Mouse (Mus musculus) left cerebral cortex, postnatal 25 days (tissue): ENCODE data around the gene Dgkq. TPM values are rescaled to one million over a fixed set of nuclear protein-coding genes. Genes with fewer than 3 reads are reported as not detected.

Experiments
- DNase-seq, 2 experiments: peaks; one replicate each; pipeline ENCODE4 v3.0.0; 2022; ENCODE audit warnings: low spot score in 2 of 2, mixed read lengths in 1 of 2
- intact Hi-C: fragments of 180-260 bp; cut with DNase I; formaldehyde crosslinking; loops from one replicate; pipeline ENCODE4 v1.15.1; 2025
- total RNA-seq, 2 experiments: library from RNA; stranded (reverse); gene quantifications; 2 replicates each; pipeline ENCODE4 v1.2.3; 2021

The Dgkq gene
- total RNA-seq, 2 experiments from 2014 or later: 46.9 to 57.7 TPM

DNA sequence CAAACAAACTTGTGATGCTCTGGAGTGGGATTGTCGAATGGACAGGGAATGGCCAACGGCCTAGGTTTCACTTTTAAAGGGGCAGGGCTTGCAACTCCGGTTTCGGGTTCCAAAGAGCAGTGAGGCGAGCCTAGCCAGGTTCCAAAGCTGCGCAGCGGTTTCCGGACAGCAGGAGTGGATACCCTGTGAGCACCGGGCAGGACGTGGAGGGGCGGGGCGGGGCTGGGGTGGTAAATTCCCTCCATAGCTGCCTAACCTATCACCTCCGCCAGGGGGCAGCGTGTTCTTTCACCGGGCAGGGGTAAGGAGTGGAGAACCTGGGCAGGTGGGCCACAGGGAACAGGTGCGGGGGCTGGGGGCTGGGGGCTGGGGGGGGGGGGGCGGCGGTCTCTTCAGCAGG, 22.8 kb upstream of the Dgkq start, which contains the start of gene Fgfrl1:
Fgfrl1 (plus strand) TSS at position 112 of the 400 bp plus-strand sequence.
- no peak for DNase-seq

DNA sequence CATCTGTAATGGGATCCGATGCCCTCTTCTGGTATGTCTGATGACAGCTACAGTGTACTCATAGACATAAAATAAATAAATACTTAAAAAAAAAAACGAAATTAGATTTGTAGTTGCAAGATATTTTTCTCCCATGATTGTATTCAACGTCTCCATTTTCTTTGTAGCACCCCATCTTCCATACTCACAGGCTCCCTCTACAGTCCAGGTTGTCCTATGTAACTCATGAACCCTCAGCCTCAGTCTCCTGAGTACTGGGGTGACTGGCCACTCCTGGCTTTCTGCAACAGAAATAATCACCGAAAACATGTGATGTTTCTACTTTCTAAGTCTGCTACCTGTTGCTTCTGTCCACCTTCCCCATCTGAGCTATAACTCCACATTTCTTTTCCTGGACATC, 21.7 kb upstream of the Dgkq start:
- intact Hi-C loops: loop anchor here (10.0 kb wide), 1 partner anchor 1404 kb away; the partner anchor contains the start of genes Gm35315 and Plcxd1
- DNase-seq: no peak

More for the DNA sequence above, 22.8 kb upstream of the Dgkq start, which contains the start of gene Fgfrl1:
- intact Hi-C loops: loop anchor here (10.0 kb wide), 1 partner anchor 1403 kb away; the partner anchor contains the start of genes Gm35315 and Plcxd1

DNA sequence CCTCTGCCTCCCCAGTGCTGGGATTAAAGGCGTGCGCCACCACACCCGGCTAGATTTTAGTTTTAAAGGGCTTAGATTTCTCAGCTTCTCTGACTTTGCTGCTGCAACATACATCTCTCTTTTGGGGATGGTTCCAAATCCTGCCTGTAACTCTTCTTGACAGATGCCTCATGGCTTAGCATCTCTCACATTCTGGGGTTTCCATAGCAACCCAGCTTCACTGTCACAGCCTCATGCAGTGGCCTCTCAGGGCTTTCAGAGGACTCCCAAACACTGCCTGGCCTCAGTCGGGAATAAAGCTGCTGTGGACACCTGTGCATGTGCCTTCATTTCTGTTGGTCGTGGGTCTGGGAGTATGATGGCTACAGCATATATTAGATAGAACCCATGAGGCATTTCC, 19.6 kb upstream of the Dgkq start:
- intact Hi-C loops: no loop called here
- peak in 1 of 2 experiments; percentile 34 for DNase-seq

DNA sequence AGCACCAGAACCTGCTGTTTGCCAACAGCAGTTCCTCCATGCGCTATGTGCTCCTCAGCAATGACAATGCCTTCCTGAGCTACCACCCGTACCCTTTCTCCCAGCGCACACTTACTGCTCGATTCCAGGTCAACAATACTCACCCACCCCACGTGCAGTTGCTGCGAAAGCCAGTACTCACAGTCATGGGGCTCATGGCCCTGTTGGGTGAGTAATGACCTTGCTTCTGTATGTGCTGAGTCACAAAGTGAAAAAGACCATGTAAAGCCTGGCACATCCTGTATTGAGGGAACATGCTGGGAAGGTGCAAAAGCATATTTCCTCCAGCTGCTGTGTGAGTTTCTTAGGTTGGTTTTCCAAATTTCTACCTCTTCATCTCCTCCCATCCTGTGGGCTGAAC, 11.4 kb upstream of the Dgkq start:
- DNase-seq: no peak
- intact Hi-C loops: no loop called here

DNA sequence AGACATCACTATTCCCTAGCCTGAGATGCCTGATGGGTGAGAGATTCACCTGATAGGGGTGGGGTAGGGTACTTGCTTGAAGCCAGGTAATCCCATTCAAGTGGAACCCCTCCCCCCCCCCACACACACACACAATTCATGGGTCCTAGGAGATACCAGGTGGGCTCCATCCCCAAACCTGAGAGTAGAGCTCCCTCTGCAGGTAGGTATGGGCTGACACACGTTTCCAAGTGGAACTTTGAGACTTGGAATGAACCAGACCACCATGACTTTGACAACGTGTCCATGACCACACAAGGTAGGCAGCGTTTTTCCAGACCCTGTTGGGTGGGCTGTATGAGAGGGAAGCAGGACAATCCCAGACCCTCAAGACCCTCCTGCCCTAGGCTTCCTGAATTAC, 10.4 kb upstream of the Dgkq start:
- DNase-seq: no peak
- intact Hi-C loops: loop anchor here (10.0 kb wide), 1 partner anchor 875 kb away; the partner anchor contains the start of gene Crlf2

DNA sequence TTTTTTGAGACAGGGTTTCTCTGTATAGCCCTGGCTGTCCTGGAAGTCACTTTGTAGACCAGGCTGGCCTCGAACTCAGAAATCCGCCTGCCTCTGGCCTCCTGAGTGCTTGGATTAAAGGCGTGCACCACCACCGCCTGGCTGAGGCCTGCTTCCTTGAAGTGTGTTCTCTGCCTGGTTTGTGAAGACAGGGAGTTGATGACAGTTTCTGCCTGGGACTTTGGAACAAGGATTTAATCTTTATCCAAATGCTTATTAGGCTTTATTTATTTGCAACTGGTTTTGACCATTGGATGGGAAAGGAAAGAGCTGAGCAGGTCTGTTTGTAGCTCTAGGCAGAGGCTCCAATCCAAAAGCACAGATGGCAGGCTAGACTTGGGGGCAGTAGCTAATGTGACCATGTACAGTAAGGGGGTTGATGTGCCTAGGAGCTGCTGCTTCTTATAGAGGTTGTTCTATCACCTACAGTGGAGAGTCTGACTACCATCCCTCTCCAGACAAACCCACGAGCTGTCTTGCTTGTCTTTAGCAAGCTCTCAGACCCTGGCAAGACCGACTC, 8.9 kb upstream of the Dgkq start:
- intact Hi-C loops: loop anchor here (10.0 kb wide), 1 partner anchor 876 kb away; the partner anchor contains the start of gene Crlf2
- DNase-seq: no peak

DNA sequence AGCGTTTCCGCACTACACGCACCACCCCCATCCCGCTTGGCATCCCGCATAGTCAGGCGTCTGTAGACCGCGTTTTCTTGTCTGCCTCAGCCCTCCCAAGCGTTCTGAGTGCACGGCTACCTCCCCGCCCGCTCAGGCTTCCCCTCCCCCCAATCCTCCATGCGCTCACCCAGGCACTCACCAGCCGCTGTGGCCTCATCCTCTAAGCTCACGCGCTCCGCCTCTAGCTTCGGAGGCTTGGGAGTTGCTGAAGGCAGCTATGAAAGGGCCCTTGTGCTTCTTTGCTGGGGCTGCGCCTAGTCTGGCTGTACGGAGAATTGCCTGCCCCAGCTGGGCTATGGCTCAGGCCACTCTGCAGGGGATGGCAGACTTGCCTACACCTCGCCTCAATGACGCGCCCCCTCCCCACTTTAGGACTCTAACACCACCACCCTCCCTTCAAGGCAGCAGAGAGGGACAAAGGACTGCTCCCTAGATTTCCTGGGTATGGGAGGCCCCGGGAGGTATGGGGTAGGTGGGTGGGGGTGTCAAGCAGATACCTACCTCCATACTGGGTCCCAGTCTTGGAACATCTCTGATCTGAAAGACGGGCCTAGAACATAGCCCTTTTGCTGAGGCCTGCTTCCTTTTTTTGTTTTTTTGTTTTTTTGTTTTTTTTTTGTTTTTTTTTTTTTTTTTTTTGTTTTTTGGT, 8.3 kb upstream of the Dgkq start:
- intact Hi-C loops: loop anchor here (10.0 kb wide), 1 partner anchor 877 kb away; the partner anchor contains the start of gene Crlf2
- DNase-seq: peak; percentile 82 to 92

DNA sequence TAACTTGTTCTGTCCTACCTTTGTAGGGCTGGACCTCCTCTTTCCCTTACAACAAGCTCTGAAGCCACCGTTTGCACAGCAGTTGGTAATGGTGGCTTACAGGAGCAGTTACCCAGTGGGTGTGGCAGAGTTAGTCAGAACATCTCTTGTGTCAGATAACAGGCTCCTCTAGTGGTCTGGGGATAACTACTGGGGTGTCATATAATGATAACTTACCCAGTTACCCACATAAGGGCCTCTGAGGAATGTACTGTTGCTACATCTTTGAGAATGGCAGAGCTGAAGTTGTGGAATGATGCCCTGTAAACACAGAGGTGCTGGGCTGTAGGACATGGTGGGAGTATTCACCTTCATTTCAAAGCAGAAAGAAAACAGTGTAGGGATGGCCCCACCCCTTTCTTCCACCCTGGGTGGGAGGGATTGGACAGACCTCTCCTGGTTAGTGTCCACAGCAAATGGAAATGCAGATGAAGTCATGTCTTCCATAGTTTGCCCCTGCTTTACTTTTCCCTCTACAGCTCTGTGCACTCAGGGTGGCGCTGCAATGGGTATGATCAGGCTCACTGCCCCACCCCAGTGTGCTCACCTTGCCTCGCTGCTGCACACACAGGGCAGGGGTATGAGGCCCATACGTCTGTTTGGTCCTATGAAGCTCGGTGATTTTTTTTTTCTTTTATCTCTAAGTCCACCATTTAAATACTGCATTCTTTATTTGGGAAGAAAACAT, 7.5 kb upstream of the Dgkq start:
- intact Hi-C loops: loop anchor here (10.0 kb wide), 1 partner anchor 878 kb away; the partner anchor contains the start of gene Crlf2
- DNase-seq: no peak

DNA sequence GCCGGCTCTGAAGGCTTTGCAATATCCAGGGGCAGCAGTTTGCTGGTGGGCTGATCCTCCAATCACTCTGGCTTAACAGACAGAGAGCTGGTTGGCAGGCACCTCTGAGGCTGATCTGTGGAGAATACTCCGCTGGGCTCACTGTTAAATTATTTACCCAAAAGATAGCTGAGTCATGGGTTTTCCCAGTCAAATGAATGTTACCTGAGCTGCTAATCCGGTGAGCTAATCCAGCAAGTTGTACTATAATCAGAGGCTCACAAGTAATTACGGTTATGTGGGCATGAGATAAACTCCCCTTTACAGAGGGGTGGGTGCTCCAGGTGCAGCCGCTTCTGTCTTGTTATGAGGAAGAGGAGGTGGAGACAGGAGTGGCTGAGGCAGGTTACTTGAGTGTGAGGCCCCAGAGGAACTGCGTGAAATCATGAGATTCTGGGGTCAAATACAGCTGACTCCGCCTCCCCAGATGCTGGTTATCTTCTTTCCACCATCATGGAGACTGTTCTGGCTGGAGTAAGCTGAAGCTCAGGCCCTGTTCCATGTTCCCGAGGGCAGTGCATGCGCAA, 5.9 kb upstream of the Dgkq start, which contains the start of gene Slc26a1:
Slc26a1 (minus strand) TSS at position 319 of the 566 bp plus-strand sequence.
- no peak for DNase-seq
- intact Hi-C loops: loop anchor here (10.0 kb wide), 1 partner anchor 879 kb away; the partner anchor contains the start of gene Crlf2

DNA sequence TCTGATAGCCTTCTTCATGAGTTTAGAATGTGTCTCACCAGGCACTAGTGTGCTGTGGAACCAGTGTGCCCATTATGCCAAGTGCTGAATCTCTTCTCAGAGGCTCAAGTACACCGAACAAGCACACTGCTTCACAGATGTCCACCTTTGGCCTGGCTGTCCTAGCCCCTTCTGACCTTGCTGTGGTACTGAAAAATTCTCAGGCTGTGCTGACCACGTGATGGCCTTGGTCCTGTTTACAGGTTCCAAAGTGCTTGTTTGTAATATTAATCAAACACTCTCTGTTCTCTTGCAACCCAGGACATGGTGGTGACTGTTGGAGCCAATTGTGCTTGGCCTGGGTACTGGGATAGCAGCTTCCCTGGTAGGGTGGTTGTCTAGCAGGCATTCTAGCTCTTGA, 5.2 kb upstream of the Dgkq start:
- DNase-seq: no peak
- intact Hi-C loops: loop anchor here (10.0 kb wide), 1 partner anchor 880 kb away; the partner anchor contains the start of gene Crlf2

DNA sequence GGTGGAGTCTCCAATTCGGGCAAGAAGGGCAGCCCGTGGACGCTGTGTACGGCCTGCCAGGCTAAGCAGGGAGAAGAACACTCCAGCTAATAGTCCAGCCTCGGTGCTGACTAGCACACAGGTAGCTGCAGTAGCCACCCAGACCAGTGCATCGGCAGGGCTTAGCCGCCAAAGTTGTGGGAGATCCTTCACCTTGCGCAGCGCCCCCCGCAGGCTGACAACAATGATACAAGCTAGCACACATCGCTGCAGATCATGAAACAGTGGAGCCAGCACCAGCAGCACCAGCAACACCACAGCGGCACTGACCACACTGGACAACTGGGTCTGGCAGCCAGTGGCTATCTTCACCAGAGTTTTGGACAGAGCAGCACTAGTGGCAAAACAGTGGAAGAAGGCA, 2.3 kb upstream of the Dgkq start:
- intact Hi-C loops: loop anchor here (2.0 to 10.0 kb wide), 2 partner anchors 55 to 883 kb away; partner anchors contain the start of gene Crlf2

DNA sequence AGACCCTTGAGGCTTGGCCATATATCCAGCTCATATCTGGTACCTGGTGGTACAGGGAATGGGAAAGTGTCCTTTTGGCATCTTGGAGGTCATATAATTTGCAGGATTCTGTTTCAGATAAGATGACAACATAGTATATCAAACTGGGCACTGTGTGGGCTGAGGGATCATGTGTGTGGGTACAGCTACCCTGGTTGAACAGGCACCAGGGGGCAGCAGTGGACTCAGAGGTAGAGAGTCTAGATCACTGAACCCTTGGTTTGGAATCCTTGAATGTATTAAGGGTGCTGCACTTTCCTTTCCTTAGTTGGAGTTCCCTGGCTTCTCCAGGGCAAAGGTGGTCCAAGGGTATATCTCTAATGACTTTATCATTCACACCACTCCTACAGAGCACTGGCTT, 1.3 kb upstream of the Dgkq start:
- intact Hi-C loops: loop anchor here (2.0 to 10.0 kb wide), 2 partner anchors 56 to 884 kb away; partner anchors contain the start of gene Crlf2
- DNase-seq: no peak

More for the DNA sequence above, 2.3 kb upstream of the Dgkq start:
- DNase-seq: no peak

DNA sequence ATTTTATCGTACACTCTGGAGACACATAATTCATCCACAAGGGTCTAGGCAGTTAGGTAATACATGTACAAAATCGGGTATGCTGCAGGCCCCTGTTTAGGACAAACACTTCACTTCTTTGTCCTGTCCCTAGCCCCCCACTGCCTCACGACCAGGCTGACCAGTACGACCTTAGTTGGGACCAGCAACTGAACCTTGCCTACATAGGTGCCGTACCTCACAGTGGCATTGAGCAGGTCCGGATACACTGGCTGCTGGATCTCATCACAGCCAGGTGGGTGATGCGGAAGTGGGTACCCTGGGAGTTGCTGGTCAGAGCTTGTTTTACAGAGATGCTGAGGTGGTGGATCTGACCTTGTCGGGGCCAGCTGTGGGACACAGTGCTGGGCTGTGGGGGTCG, 514 bp upstream of the Dgkq start:
- no peak for DNase-seq
- intact Hi-C loops: loop anchor here (2.0 to 10.0 kb wide), 2 partner anchors 57 to 885 kb away; partner anchors contain the start of gene Crlf2

DNA sequence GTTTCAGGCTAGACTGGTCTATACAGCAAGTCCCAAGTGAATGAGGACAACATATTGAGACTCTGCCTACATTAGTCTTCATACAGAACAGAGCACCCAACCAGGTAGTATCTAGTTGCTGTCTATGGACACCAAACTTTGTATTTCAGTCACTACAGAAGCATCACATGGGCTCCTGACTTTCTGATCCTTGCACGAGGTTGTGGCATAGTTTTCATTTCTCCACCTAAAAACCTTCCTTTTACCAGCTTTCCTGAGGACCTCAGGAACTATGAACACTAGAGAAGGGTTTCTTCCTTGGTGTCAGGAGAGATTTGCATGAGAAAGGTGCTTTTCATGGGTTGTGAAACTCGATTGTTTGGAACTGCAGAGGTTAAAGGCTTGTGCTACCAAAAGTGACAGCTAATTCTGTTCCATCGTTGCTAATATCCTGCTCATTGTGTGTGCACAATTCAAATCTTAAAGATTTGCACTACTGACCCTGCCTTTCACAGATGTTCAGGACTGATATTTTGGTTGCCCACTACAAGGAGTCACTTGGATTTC, 1.0 kb downstream of the Dgkq start:
- intact Hi-C loops: no loop called here
- no peak for DNase-seq

DNA sequence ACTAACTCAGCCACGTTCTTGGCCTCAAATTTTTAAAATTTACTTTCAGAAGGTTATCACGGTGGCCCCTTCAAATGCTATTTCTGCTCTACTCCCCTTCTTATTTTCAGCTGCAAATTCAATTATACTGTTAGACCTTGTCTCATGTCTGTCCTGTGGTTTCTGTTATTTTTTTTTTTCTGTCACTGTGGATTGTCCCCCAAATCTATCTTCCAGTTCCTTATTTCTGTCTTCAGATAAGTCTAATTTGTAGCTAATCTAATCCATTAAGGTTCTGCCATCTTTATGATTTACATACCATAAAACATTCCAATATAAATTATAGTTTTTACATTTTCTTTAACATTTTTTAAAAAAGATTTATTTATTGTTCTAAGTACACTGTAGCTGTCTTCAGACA, 2.1 kb downstream of the Dgkq start:
- intact Hi-C loops: no loop called here
- no peak for DNase-seq

DNA sequence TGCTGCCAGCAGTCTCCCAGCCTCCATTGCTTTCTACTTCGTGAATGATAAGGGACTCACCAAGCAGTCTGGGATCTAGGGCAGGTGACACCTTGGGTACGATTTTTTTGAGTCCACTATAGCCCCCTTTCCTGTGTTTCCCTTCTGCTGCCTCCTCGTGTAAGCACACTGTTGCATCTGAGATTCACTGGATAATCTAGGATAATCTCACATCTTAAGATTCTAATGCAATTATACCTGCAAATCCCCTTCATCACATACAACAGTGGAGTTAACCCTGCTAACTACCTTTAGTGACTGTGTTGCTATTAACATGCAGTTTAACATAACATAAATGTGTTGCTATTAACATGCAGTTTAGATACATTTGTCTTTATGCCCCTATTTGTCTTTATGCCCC, 4.4 kb downstream of the Dgkq start:
- intact Hi-C loops: no loop called here
- no peak for DNase-seq

DNA sequence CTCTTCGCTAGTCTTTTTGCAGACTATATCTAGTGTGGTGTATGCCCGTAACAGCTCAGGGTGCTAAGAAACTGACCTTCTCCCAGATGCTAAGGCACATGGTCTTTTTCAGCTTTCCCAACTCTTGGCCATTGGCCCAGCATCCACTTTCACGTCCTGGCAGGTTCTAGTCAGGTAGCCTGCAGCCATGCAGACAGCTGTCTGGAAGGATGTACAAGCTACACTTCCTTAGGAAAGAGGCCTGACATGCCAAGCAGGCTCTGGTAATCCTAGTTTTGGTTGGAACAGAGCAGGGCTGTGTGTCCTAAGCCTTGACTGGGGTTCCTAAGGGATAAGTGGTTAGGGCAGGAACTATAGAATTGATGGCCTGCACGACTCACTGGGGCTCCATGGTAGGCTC, 6.7 kb downstream of the Dgkq start:
- no peak for DNase-seq
- intact Hi-C loops: no loop called here

DNA sequence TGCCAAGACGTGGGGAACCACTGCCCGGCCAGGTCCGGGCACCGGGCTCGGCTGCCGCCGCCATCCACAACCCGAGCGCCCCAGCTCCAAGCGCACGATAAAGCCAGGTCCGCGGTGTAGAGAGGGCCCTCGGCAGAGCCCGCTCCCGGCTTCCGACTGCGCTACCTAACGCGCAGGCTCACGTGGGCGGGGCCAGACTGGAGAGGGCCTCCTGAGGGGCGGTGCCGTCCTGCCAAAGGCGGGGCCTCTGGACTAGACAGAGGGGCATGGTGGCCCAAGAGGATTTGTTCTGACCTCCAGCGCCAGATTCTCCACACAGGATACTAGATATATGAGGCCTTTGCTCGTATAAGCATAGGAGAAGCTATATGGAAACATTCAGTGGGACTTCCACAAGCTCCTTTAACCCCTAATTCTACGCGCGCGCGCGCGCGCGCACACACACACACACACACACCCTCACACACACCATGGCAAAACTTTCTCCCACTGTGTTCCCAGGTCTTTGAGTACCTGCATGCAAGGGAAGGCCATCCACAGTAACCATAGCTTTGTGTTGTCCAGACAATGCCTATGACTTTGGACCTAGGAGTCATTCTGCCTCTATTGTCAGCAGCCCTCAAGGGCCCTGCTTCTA, 8.7 kb downstream of the Dgkq start:
- DNase-seq: peak; percentile 89 to 93
- intact Hi-C loops: no loop called here
